Mouse (Mus musculus) embryonic facial prominence, embryonic 11.5 days (tissue): ENCODE data around the gene Abcc8. TPM values are rescaled to one million over a fixed set of nuclear protein-coding genes. Genes with fewer than 3 reads are reported as not detected.

Source experiments
- ATAC-seq: fragments of 200-750 bp; cut with Nextera tagmentation; replicated peaks from 2 replicates; pipeline ENCODE4 v1.8.0; 2017; ENCODE audit warnings: low read depth; ENCODE audit not compliant: insufficient number of reproducible peaks, low FRiP score, low TSS enrichment
- DNase-seq: peaks from one replicate; pipeline ENCODE4 v3.0.0-alpha.2; 2015; ENCODE audit warnings: low spot score
- H3K27ac ChIP-seq: fragments of 300-500 bp; sonication (generic); replicated peaks from 2 replicates; pipeline ENCODE4 v1.5.1; 2014; ENCODE audit warnings: mild to moderate bottlenecking, low read depth, low read length, control low read depth
- H3K27me3 ChIP-seq: fragments of 300-500 bp; sonication (generic); 2 replicates; pipeline ENCODE4 v1.6.1; 2014; ENCODE audit warnings: mild to moderate bottlenecking, low read length, moderate library complexity, mixed read lengths; ENCODE audit not compliant: control insufficient read depth, insufficient read depth
- H3K36me3 ChIP-seq: fragments of 300-500 bp; sonication (generic); replicated peaks from 2 replicates; pipeline ENCODE4 v1.6.1; 2014; ENCODE audit warnings: low read depth, mild to moderate bottlenecking, low read length, moderate library complexity, mixed read lengths; ENCODE audit not compliant: control insufficient read depth, insufficient read depth
- H3K4me1 ChIP-seq: fragments of 300-500 bp; sonication (generic); 2 replicates; pipeline ENCODE4 v1.6.1; 2014; ENCODE audit warnings: low read length, mixed read lengths; ENCODE audit not compliant: control insufficient read depth, insufficient read depth
- H3K4me2 ChIP-seq: fragments of 300-500 bp; sonication (generic); 2 replicates; pipeline ENCODE4 v1.6.1; 2014; ENCODE audit warnings: low read depth, mild to moderate bottlenecking, control low read depth, low read length, moderate library complexity
- H3K4me3 ChIP-seq: fragments of 300-500 bp; sonication (generic); 2 replicates; pipeline ENCODE4 v1.5.1; 2014; ENCODE audit warnings: low read depth, low read length, control low read depth
- H3K9ac ChIP-seq: fragments of 300-500 bp; sonication (generic); replicated peaks from 2 replicates; pipeline ENCODE4 v1.6.1; 2014; ENCODE audit warnings: mild to moderate bottlenecking, control low read depth, low read length
- H3K9me3 ChIP-seq: fragments of 300-500 bp; sonication (generic); replicated peaks from 2 replicates; pipeline ENCODE4 v1.6.1; 2016; ENCODE audit warnings: mild to moderate bottlenecking, low read length, inconsistent platforms, mixed read lengths; ENCODE audit not compliant: control insufficient read depth
- WGBS: fragments of 180-500 bp; shearing (Covaris S2); extraction: QIAGEN DNeasy Blood & Tissue Kit; methylation state at CpG from one replicate; pipeline ENCODE4 v1.1.7; 2014; 5-methylcytosine and 5-hydroxymethylcytosine counted together
- polyA plus RNA-seq: library from polyadenylated mRNA; unstranded; fragments of >200 nt; fragmentation: Nextera tagmentation; extraction: Ambion mirVana; gene quantifications from 2 replicates; pipeline ENCODE4 v1.2.1, GENCODE M21; 2014

Abcc8 gene
- polyA plus RNA-seq, 1 experiment from 2014 or later = 0.20 TPM

DNA sequence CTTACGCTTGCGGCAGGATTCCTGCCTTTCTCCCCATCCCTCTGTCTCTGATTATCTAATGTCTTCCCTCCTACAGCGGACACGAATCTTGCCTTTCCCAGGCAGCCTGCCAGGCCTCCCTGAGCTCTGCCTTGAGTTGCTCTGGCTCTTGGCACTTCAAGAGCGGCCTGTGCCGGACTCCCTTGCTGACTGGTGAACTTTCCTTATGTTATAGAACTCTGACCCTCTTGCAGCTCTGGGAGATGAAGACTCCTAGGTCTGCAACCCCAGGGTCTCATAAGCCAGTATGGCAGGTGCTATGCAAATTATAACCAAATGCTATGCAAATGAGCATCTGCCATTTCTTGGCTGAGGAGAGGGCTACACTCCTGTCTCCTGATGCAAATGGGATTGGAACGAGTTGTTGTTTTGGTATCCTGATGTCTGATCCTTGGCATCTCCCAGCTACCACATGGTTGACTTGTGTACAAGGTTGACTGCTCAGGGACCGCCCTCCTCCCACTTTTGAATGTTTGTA is 76.7 kb downstream of the Abcc8 start:
- WGBS = 84% methylated on average over 8 of the region's 8 CpGs
- H3K36me3 ChIP-seq = no peaks in the 10 kb centered on the region
- DNase-seq (no peak), ATAC-seq (no peak)
- H3K4me3 ChIP-seq = no peak overlapping the region
- H3K9me3 ChIP-seq = no peaks in the 10 kb centered on the region
- H3K9ac ChIP-seq = no peak overlapping the region
- peaks cover 9% of the 10 kb centered on the region; the same call in 1 of the 2 replicates for H3K27me3 ChIP-seq
- no peaks in the 10 kb centered on the region; the same call in 1 of the 2 replicates for H3K4me1 ChIP-seq
- no peak overlapping the region for H3K4me2 ChIP-seq
- no peak overlapping the region for H3K27ac ChIP-seq

DNA sequence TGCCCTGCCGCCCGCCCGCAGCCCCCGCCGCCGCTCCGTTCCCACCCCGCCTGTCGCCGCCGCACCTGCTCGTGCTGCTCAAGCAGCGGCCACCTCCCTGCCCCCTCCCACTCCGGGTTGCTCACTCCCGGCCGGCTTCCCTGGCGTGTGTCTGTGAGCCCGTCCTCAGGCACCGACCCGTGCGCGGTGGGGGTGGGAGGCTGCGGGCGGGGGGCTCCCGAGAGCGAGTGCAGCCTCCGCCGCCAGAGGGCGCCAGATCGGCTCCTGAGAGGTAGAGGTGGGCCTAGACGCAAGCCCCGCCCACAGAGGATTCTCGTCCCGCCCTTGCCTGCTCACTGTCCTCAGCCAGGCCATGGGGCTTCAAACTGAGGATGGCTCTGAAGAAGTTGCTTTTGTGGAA is 79.3 kb downstream of the Abcc8 start, which contains the start of gene Kcnj11:
TSS of gene Kcnj11 (minus strand) at position 202 of the 400 bp plus-strand sequence.
- Histone ChIP-seq H3K9me3 (no peaks in the 10 kb centered on the region), H3K4me3 (peak within 1 kb of the TSS; percentile 47), H3K27ac (no peak within 1 kb of the TSS), H3K4me1 (no peaks in the 10 kb centered on the region; the same call in 1 of the 2 replicates), H3K27me3 (peaks cover 9% of the 10 kb centered on the region), H3K9ac (peak within 1 kb of the TSS; percentile 57), H3K4me2 (peak within 1 kb of the TSS; percentile 92), H3K36me3 (no peaks in the 10 kb centered on the region)
- 1% methylated on average over 30 of the region's 34 CpGs for WGBS
- peak; percentile 61 for ATAC-seq
- DNase-seq = peak; percentile 92

DNA sequence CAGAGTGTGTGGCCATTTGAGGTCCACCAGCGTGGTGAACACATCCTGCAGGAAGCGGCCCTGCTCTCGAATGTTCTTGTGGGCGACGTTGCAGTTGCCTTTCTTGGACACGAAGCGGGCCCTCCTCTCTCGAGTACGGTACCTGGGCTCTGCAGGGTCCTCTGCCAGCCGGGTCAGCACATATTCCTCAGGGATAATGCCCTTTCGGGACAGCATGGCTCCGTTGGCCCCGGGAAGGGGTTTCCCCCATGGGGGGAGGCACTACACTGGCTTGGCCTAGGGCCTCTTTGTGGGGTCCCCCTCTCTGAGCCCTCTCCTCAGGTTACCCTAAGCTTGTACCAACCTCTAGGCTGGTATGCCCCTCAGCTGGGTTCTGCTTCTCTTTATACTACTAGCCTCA is 80.2 kb downstream of the Abcc8 start:
- H3K4me3 ChIP-seq = no peak overlapping the region
- DNase-seq = no peak
- no peak overlapping the region for H3K9ac ChIP-seq
- H3K36me3 ChIP-seq = no peaks in the 10 kb centered on the region
- H3K4me2 ChIP-seq = no peak overlapping the region
- H3K4me1 ChIP-seq = no peaks in the 10 kb centered on the region; the same call in 1 of the 2 replicates
- ATAC-seq = peak; percentile 39; the same call in 1 of the 2 replicates
- no peak overlapping the region for H3K27ac ChIP-seq
- WGBS = 83% methylated on average over 13 of the region's 13 CpGs
- no peaks in the 10 kb centered on the region for H3K9me3 ChIP-seq
- H3K27me3 ChIP-seq = peaks cover 9% of the 10 kb centered on the region

DNA sequence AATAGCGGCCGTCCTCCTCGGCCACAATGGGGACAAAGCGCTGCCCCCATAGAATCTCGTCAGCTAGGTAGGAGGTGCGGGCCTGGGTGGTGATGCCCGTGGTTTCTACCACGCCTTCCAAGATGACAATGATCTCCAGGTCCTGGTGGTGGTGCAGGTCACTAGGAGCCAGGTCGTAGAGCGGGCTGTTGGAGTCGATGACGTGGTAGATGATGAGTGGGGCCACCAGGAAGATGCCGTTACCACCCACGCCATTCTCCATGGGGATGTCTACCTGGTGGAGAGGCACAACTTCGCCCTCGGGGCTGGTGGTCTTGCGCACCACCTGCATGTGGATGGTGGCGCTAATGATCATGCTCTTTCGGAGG is 80.9 kb downstream of the Abcc8 start:
- ATAC-seq (no peak), DNase-seq (no peak)
- Histone ChIP-seq H3K27ac (no peak overlapping the region), H3K9me3 (no peaks in the 10 kb centered on the region), H3K4me2 (no peak overlapping the region), H3K4me1 (no peaks in the 10 kb centered on the region; the same call in 1 of the 2 replicates), H3K9ac (no peak overlapping the region), H3K36me3 (no peaks in the 10 kb centered on the region), H3K4me3 (no peak overlapping the region), H3K27me3 (peaks cover 9% of the 10 kb centered on the region)
- 91% methylated on average over 19 of the region's 19 CpGs for WGBS

DNA sequence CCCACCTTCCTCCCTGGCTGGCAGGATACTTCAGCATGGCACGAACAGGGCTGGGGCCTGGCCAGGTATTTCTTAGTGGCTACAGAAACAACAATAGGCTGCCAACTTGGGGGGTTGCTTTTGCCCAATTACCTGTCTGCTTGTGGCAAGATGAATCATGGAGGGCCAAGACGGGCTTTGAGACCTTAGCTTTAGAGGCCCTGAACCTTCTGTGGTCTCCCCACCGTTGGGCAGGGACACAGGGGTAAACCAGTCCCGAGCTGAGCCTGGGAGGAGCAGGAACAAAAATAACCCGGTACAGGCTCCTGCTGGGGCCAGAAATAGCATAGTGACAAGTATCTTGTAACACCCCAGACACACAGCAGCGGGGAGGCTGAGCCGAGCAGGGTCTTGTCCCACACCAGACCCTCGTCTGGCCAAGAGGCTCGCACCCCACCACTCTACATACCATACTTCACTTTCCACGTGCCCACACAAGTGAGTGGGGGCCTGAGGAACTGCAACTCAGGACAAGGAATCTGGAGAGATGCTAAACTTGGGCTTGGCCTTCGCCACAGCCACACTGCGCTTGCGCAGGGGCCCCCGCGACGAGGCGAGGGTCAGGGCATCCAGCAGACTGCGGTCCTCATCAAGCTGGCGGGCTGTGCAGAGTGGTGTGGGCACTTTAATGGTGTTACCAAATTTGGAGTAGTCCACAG is 81.5 kb downstream of the Abcc8 start:
- Histone ChIP-seq H3K27me3 (peaks cover 9% of the 10 kb centered on the region), H3K4me3 (no peak overlapping the region), H3K36me3 (no peaks in the 10 kb centered on the region), H3K9ac (no peak overlapping the region), H3K4me1 (no peaks in the 10 kb centered on the region; the same call in 1 of the 2 replicates), H3K4me2 (no peak overlapping the region), H3K9me3 (no peaks in the 10 kb centered on the region), H3K27ac (no peak overlapping the region)
- no peak for DNase-seq
- WGBS = 83% methylated on average over 19 of the region's 19 CpGs
- no peak for ATAC-seq

DNA sequence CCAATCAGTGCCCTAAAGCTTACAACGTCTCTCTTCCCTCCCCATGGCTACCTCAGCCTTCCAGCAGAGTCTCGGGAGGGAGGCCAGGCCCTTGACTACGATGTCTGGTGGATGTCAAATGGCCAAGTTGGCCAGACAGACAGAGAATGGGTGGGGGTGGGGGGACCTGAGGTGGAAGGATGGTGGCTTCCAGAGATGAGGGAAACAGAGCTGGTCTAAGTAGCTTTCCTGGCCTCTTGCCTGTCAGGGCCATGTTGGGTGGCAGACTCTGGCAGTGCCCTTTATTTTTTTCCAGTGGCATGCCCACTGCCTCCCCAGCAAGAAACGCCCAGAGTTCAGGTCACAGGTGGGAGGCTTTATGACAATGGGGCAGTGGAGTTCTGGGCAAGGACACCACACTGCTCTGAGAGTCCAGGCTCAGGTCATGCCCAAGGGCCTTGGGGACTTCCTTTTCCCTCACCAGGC is 82.5 kb downstream of the Abcc8 start:
- H3K4me1 ChIP-seq = no peaks in the 10 kb centered on the region; the same call in 1 of the 2 replicates
- no peaks in the 10 kb centered on the region for H3K9me3 ChIP-seq
- peaks cover 9% of the 10 kb centered on the region for H3K27me3 ChIP-seq
- DNase-seq = no peak
- ATAC-seq = no peak
- no peak overlapping the region for H3K4me3 ChIP-seq
- H3K27ac ChIP-seq = no peak overlapping the region
- WGBS = 54% methylated on average over 4 of the region's 4 CpGs
- H3K4me2 ChIP-seq = no peak overlapping the region
- no peak overlapping the region for H3K9ac ChIP-seq
- no peaks in the 10 kb centered on the region for H3K36me3 ChIP-seq

DNA sequence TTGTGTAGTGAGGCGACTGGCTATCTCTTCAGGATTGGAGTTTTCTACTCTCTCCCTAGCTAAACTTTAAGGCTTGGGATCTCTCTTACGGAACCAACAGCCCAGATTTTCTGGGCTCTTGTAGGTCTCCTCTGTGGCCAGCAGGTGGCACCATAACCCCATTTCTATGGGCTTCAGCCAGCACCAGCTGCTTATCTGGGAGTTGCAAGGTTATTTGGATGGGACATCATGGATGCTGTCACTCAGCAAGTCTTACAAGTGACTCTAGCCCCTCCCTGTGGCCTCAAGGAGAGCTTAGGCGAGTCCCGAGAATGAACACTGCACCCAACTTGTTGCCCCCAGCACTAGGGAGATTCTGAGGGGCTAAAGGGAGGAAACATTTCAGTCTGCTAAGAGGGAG is 83.7 kb downstream of the Abcc8 start:
- H3K4me1 ChIP-seq = no peaks in the 10 kb centered on the region; the same call in 1 of the 2 replicates
- ATAC-seq = no peak
- H3K27me3 ChIP-seq = peaks cover 9% of the 10 kb centered on the region

DNA sequence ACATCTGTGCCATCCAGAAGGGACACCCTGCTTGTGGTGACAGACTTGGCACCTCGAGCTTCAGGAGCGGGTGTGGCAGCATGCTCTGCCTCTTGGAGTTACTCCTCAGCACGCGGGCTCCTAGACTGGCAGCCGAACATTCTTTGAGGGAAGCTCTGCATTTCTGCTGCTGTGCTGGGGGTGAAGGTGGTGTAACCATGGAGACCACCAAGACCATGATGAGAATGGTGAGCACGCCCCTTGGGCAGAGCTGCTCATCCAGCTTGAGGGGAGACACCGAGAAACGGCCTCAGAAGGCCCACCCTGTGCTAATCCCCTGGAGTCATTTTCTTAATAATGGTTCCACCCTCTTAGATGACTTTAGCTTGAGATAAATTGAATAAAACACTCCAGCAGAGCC is 87.0 kb downstream of the Abcc8 start:
- Histone ChIP-seq H3K4me3 (no peak overlapping the region), H3K9ac (no peak overlapping the region), H3K4me2 (no peak overlapping the region), H3K27me3 (no peaks in the 10 kb centered on the region; the same call in 1 of the 2 replicates), H3K27ac (no peak overlapping the region), H3K4me1 (no peaks in the 10 kb centered on the region), H3K36me3 (no peaks in the 10 kb centered on the region), H3K9me3 (no peaks in the 10 kb centered on the region)
- DNase-seq (no peak), ATAC-seq (no peak)
- WGBS = 37% methylated on average over 8 of the region's 8 CpGs

More for the DNA sequence above, 83.7 kb downstream of the Abcc8 start:
- Histone ChIP-seq H3K36me3 (no peaks in the 10 kb centered on the region), H3K9me3 (no peaks in the 10 kb centered on the region), H3K27ac (no peak overlapping the region), H3K4me2 (no peak overlapping the region), H3K4me3 (no peak overlapping the region), H3K9ac (no peak overlapping the region)
- peak; percentile 81 for DNase-seq
- 5% methylated on average over 4 of the region's 4 CpGs for WGBS
